Mouse (Mus musculus): ENCODE measurements around the gene Rtkn2. TPM values are rescaled to one million over a fixed set of nuclear protein-coding genes. Genes with fewer than 3 reads are reported as not detected.
"Not testable (repeated sequence)": the region's sequence is repeated elsewhere in the genome, so short reads cannot be mapped to it uniquely, and the experiment has no call there.

Gene Rtkn2
- polyA plus RNA-seq, 1 experiment: 0.14 TPM

GRCm38 (mm10) chr10:68095136-68095535 lies 115.8 kb downstream of the Rtkn2 start:
- Histone ChIP-seq H3K27ac (ENCODE audit: control insufficient read depth, insufficient read depth, low read depth, low read length) (no peak overlapping the region), H3K36me3 (ENCODE audit: control insufficient read depth, insufficient read depth, low read length) (no peaks in the 10 kb centered on the region), H3K27me3 (ENCODE audit: control insufficient read depth, insufficient read depth, low read length) (no peaks in the 10 kb centered on the region; the same call in 1 of the 2 replicates)

GRCm38 (mm10) chr10:68096395-68096794 lies 117.0 kb downstream of the Rtkn2 start:
- no peak for TF ChIP-seq CTCF (IDR thresholded peaks at IDR 0.05; ENCODE audit: control insufficient read depth, insufficient read depth, insufficient replicate concordance, low read depth, low read length)
- no peak for TF ChIP-seq POLR2A (IDR thresholded peaks at IDR 0.05; ENCODE audit: control insufficient read depth, low read depth, low read length)
- no peaks in the 10 kb centered on the region for H3K36me3 ChIP-seq (ENCODE audit: control insufficient read depth, insufficient read depth, low read length)
- H3K4me3 ChIP-seq (ENCODE audit: control insufficient read depth, low read depth, low read length): no peak overlapping the region
- no peak overlapping the region for H3K27ac ChIP-seq (ENCODE audit: control insufficient read depth, insufficient read depth, low read depth, low read length)
- peaks cover 15% of the 10 kb centered on the region for H3K4me1 ChIP-seq (ENCODE audit: control insufficient read depth, insufficient read depth, low read length)
- no peaks in the 10 kb centered on the region; the same call in 1 of the 2 replicates for H3K27me3 ChIP-seq (ENCODE audit: control insufficient read depth, insufficient read depth, low read length)

More at GRCm38 (mm10) chr10:68095136-68095535, 115.8 kb downstream of the Rtkn2 start:
- Histone ChIP-seq H3K4me3 (ENCODE audit: control insufficient read depth, low read depth, low read length) (no peak overlapping the region), H3K4me1 (ENCODE audit: control insufficient read depth, insufficient read depth, low read length) (peaks cover 22% of the 10 kb centered on the region)
- TF ChIP-seq POLR2A (IDR thresholded peaks at IDR 0.05; ENCODE audit: control insufficient read depth, low read depth, low read length): no peak
- no peak for TF ChIP-seq CTCF (IDR thresholded peaks at IDR 0.05; ENCODE audit: control insufficient read depth, insufficient read depth, insufficient replicate concordance, low read depth, low read length)

GRCm38 (mm10) chr10:68097821-68098675 lies 118.7 kb downstream of the Rtkn2 start:
- Histone ChIP-seq H3K4me3 (ENCODE audit: control insufficient read depth, low read depth, low read length) (no peak overlapping the region), H3K36me3 (ENCODE audit: control insufficient read depth, insufficient read depth, low read length) (no peaks in the 10 kb centered on the region), H3K27ac (ENCODE audit: control insufficient read depth, insufficient read depth, low read depth, low read length) (no peak overlapping the region), H3K27me3 (ENCODE audit: control insufficient read depth, insufficient read depth, low read length) (no peaks in the 10 kb centered on the region; the same call in 1 of the 2 replicates), H3K4me1 (ENCODE audit: control insufficient read depth, insufficient read depth, low read length) (peaks cover 14% of the 10 kb centered on the region)
- TF ChIP-seq POLR2A (IDR thresholded peaks at IDR 0.05; ENCODE audit: control insufficient read depth, low read depth, low read length): no peak
- no peak for TF ChIP-seq CTCF (IDR thresholded peaks at IDR 0.05; ENCODE audit: control insufficient read depth, insufficient read depth, insufficient replicate concordance, low read depth, low read length)

GRCm38 (mm10) chr10:68099801-68100200 lies 120.4 kb downstream of the Rtkn2 start:
- H3K4me1 ChIP-seq (ENCODE audit: control insufficient read depth, insufficient read depth, low read length): peaks cover 16% of the 10 kb centered on the region
- not testable (repeated sequence) for H3K36me3 ChIP-seq (ENCODE audit: control insufficient read depth, insufficient read depth, low read length); H3K27me3 ChIP-seq (ENCODE audit: control insufficient read depth, insufficient read depth, low read length); H3K4me3 ChIP-seq (ENCODE audit: control insufficient read depth, low read depth, low read length); H3K27ac ChIP-seq (ENCODE audit: control insufficient read depth, insufficient read depth, low read depth, low read length)

GRCm38 (mm10) chr10:68100506-68100905 lies 121.1 kb downstream of the Rtkn2 start:
- Histone ChIP-seq H3K36me3 (ENCODE audit: control insufficient read depth, insufficient read depth, low read length) (no peaks in the 10 kb centered on the region), H3K4me1 (ENCODE audit: control insufficient read depth, insufficient read depth, low read length) (peaks cover 16% of the 10 kb centered on the region), H3K4me3 (ENCODE audit: control insufficient read depth, low read depth, low read length) (no peak overlapping the region), H3K27me3 (ENCODE audit: control insufficient read depth, insufficient read depth, low read length) (no peaks in the 10 kb centered on the region; the same call in 1 of the 2 replicates), H3K27ac (ENCODE audit: control insufficient read depth, insufficient read depth, low read depth, low read length) (no peak overlapping the region)
- no peak for TF ChIP-seq POLR2A (IDR thresholded peaks at IDR 0.05; ENCODE audit: control insufficient read depth, low read depth, low read length)
- no peak for TF ChIP-seq CTCF (IDR thresholded peaks at IDR 0.05; ENCODE audit: control insufficient read depth, insufficient read depth, insufficient replicate concordance, low read depth, low read length)

GRCm38 (mm10) chr10:68101251-68101650 lies 121.9 kb downstream of the Rtkn2 start:
- Histone ChIP-seq H3K36me3 (ENCODE audit: control insufficient read depth, insufficient read depth, low read length) (no peaks in the 10 kb centered on the region), H3K27me3 (ENCODE audit: control insufficient read depth, insufficient read depth, low read length) (no peaks in the 10 kb centered on the region; the same call in 1 of the 2 replicates), H3K4me3 (ENCODE audit: control insufficient read depth, low read depth, low read length) (no peak overlapping the region), H3K27ac (ENCODE audit: control insufficient read depth, insufficient read depth, low read depth, low read length) (no peak overlapping the region), H3K4me1 (ENCODE audit: control insufficient read depth, insufficient read depth, low read length) (peaks cover 16% of the 10 kb centered on the region)
- TF ChIP-seq POLR2A (IDR thresholded peaks at IDR 0.05; ENCODE audit: control insufficient read depth, low read depth, low read length) (no peak), CTCF (IDR thresholded peaks at IDR 0.05; ENCODE audit: control insufficient read depth, insufficient read depth, insufficient replicate concordance, low read depth, low read length) (no peak)

GRCm38 (mm10) chr10:68102566-68102965 lies 123.2 kb downstream of the Rtkn2 start:
- Histone ChIP-seq H3K27me3 (ENCODE audit: control insufficient read depth, insufficient read depth, low read length) (no peaks in the 10 kb centered on the region; the same call in 1 of the 2 replicates), H3K36me3 (ENCODE audit: control insufficient read depth, insufficient read depth, low read length) (no peaks in the 10 kb centered on the region), H3K4me1 (ENCODE audit: control insufficient read depth, insufficient read depth, low read length) (peaks cover 9% of the 10 kb centered on the region), H3K4me3 (ENCODE audit: control insufficient read depth, low read depth, low read length) (no peak overlapping the region), H3K27ac (ENCODE audit: control insufficient read depth, insufficient read depth, low read depth, low read length) (no peak overlapping the region; the same call in 1 of the 2 replicates)
- no peak for TF ChIP-seq CTCF (IDR thresholded peaks at IDR 0.05; ENCODE audit: control insufficient read depth, insufficient read depth, insufficient replicate concordance, low read depth, low read length)

All from testis, adult 2 months (tissue).